Mouse (Mus musculus): ENCODE data around the gene Sec16b. TPM values are rescaled to one million over a fixed set of nuclear protein-coding genes. Genes with fewer than 3 reads are reported as not detected.

Sec16b gene
- total RNA-seq, 2 experiments from 2014 or later, result 1.1 to 1.6 TPM

DNA sequence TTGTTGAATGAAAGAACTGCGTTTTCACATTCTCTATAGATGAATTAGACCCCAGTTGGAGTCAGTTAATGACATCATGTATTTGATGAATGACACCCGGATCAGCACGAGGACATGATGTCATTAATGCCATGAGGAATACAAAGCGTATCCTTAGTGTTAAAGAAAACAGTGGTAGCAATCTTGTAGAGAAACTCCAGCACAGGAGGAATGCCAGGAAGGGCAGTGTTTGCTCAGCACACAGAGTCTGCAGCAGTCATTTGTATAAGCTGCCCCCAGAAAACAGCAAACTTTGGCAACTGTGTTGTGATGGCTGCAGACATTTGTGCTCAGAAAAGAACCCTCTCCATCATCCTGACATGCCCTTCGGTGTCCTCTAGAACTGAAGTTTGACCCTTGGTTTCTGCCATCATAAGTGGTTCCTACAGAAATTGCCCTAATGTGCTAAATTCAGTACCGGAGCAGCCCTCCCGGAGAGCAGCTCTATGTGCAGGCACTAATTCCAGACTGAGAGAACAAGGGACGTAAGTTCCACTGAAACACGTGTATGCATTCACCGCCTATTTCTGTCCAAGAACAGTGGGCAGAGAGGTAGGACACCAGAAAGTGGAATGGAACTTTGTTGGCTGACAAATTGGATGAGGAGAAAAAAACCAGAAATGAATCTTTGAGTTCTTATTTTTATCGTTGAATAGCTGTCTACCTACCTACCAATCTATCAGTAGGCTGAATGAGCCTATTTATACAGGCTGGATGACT is 6.3 kb downstream of the Sec16b start:
- intact Hi-C loops (cut with DNase I), result no loop called here
- DNase-seq, result no peak

DNA sequence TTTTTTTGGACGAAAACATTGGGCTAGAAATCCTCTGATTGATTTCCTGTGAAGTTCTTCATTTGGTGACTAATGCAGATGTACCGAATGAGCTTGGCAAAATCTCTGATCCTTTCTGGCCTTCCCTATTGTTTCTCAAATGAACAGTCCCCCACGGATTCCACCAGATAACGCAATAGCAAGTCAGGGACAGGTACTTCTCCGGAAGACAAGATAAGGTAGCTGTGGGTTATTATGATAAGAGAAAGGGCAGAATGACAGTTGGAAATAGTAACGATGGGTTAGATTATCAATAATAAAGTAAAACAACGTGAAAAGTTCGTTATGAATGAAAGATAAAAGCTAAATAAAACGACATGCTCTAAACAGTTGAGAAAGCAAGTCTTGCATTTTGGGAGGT is 7.0 kb downstream of the Sec16b start:
- DNase-seq, result no peak
- intact Hi-C loops (cut with DNase I), result no loop called here

DNA sequence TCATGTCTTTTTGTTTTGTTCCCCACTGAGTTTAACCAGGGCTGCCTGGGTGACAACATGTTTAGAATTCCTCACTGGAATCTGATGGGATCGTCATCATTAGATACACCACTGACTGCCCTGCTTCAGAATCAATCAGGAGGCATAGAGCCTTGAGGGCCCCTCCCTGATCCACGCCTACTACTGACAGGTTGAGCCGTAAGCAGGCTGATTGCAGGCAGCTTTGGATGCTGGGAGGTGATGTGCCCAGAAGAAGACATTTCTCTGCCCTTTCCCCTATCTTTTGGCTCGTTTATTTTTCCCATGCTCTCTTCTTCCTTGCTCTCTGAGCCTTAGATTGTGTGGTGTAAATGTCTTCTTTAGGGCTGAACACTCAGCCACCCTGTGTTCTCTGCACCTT is 7.8 kb downstream of the Sec16b start:
- DNase-seq, result no peak
- intact Hi-C loops (cut with DNase I), result no loop called here

DNA sequence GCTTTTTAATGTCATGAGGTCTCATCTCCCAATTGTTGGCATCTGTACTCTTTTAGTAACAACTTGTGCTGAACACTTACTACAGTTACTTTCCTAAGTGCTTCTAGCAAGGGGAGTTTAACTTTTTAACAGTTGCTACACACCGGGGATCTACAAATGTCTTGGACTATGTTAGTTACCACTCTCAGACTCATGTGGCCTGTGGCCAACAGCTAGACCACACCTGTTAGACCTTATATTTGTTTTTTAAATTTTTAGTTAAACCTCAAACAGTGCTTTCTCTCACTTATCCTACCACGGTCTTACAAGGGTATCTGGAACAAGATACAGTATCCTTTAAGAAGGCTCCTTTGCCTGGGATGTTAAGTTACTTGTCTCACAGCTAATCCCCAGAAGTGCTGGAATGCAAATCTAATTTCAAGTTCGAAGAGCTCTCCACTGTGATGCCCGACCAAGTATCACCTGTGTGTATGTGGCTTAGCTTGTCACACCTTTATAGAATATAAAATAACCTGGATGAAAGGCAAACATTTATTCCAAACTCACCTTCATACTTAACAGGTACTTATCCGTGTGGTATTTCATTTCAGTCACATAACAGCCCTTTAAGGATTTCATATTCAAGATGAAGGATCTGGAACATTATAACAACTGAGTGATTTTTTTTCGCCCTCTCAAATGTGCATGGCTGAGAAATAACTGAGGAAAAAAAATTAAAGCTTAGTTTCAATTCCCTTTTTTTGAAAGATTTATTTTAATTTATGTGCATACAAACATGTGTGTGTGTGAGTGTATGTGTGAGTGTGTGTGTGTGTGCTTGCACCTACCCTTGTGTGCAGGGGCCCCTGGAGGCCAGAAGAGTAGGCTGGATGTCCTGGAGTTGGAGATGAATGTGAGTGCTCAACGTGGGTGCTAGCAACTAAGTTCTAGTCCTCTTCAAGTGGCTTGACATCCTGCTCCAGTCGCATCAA is 10.6 kb downstream of the Sec16b start:
- intact Hi-C loops (cut with DNase I), result no loop called here
- DNase-seq, result no peak

DNA sequence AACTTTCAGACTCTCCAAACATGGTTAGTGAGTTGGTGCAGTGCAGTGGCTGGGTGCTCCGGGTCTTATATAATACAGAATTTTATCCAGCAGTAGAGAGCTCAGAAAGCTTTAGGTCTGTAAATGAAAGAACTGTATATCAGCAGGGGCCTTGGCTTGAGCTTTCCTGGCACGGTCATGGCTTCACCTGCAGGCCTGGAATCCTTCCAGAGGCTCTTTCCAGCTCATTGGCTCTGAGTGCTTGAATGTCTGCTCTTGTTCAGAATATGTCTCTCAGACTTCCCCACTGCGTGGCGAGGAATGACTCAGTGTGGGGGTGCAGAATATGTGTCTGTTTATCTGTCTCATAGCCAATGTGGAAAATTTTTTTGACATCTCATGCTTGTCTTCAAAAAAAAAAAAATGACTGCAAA is 11.6 kb downstream of the Sec16b start:
- DNase-seq, result peak in 1 of 2 experiments; percentile 20
- intact Hi-C loops (cut with DNase I), result no loop called here

DNA sequence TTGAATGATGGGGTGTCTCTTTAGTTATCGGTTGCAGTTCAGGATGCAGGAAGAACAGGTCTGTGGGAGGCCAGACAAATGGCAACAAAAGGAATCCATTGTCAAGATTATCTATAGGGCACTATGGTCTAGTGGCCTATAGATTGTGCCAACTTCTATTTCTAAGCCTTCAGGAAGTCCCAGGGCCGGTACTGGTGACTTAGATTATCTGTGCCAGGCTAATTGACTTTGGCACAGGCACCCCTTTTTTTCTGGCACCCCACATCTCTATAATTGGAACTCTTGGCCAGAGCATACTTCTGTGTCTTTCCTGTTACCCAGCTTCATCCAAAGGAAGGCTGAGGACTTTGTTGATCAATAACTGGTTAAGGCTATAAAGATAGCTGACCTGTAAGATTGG is 12.9 kb downstream of the Sec16b start:
- intact Hi-C loops (cut with DNase I), result no loop called here
- DNase-seq, result no peak

GRCm38 (mm10) chr1:157522322-157522721 is 15.8 kb downstream of the Sec16b start:
- intact Hi-C loops (cut with DNase I), result loop anchor here (10.0 kb wide), 1 partner anchor 428 kb away; no protein-coding TSS in a partner anchor
- no peak for DNase-seq

DNA sequence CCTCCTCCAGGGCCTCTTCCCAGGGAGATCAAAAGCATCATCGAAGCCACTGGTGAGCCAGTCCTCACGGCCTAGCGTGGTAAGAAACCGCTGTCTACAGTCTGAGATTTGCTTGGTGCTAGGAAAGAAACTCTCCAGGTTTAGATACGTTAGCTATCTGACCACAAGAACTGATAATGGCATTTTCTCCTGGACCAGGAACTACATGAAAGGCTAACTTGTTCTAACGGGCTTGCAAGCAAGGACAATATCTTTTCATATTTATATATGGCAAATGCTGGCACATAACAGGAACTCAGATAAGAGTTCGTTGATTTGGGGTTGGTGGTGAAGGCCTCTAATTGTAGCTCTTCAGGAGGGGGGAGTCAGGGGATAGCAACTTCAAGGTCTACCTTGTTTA is 18.2 kb downstream of the Sec16b start:
- intact Hi-C loops (cut with DNase I), result loop anchor here (10.0 kb wide), 1 partner anchor 430 kb away; no protein-coding TSS in a partner anchor
- no peak for DNase-seq

DNA sequence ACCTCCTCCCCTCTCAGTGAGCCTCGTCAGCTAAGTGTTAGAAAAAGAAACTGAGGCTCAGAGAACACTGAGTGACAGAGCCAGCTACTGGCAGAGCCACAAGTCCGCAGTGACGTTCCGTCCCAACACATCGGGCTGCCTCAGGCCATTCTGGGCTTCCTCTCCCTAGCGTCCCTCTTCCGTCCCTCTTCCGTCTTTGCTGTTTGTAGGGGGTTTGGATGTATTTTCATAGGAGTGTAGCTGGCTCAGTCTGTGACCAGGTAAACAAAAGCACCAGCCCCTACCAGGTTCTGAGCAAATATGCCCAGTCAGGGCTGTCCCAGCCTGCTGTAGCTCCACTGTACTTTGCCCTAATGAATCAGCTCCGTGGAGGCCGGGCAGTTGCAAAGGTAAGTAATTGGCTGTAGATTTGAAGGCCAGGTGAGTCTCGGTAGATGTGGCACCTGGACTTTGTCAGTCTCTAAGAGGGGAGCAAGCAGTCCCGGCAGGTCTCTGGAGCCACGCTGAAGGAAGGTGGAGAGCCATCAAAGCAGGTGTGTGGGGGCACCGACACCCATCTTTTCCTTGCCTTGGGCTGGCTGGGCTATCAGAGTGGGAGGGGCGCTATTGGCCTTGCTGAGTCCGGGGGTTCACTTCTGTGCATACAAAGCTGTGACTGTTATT is 19.3 kb downstream of the Sec16b start:
- intact Hi-C loops (cut with DNase I), result loop anchor here (10.0 kb wide), 1 partner anchor 431 kb away; no protein-coding TSS in a partner anchor
- DNase-seq, result no peak

GRCm38 (mm10) chr1:157526625-157527024 is 20.1 kb downstream of the Sec16b start:
- no peak for DNase-seq

GRCm38 (mm10) chr1:157532826-157533460 is 26.4 kb downstream of the Sec16b start:
- intact Hi-C loops (cut with DNase I), result loop anchor here (10.0 kb wide), 1 partner anchor 228 kb away; no protein-coding TSS in a partner anchor
- no peak for DNase-seq

More at GRCm38 (mm10) chr1:157526625-157527024, 20.1 kb downstream of the Sec16b start:
- intact Hi-C loops (cut with DNase I), result loop anchor here (10.0 kb wide), 1 partner anchor 432 kb away; no protein-coding TSS in a partner anchor

GRCm38 (mm10) chr1:157535571-157535970 is 29.0 kb downstream of the Sec16b start:
- DNase-seq, result no peak
- intact Hi-C loops (cut with DNase I), result loop anchor here (10.0 kb wide), 1 partner anchor 231 kb away; no protein-coding TSS in a partner anchor

- intact Hi-C loops (cut with DNase I), result loop anchor here (10.0 kb wide), 1 partner anchor 232 kb away; no protein-coding TSS in a partner anchor
Observed at GRCm38 (mm10) chr1:157536471-157536870, 29.9 kb downstream of the Sec16b start.

DNA sequence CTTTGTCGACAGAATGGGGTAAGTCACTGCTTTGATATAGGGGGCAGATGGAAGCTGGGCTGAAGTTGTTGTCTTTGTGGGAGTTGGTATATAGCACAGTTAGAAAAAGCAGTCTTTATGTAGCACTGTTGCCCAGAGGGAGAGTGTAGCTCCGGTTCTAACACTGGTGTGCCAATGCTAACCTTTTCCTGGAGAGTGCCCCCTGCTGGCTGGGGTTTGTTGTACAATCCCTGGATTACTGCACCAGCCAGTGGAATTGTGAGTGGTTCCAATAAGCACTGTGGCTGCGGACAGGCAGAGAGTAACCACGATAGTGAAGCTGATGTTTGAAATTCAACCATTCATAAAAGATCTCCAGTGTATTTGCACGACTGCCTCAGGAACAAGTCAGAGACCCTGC is 31.1 kb downstream of the Sec16b start:
- no peak for DNase-seq

More at GRCm38 (mm10) chr1:157536471-157536870, 29.9 kb downstream of the Sec16b start:
- no peak for DNase-seq

GRCm38 (mm10) chr1:157545056-157545455 is 38.5 kb downstream of the Sec16b start:
- no peak for DNase-seq
- intact Hi-C loops (cut with DNase I), result no loop called here

More for the DNA sequence above, 31.1 kb downstream of the Sec16b start:
- intact Hi-C loops (cut with DNase I), result loop anchor here (10.0 kb wide), 1 partner anchor 233 kb away; no protein-coding TSS in a partner anchor

- DNase-seq, result no peak
- intact Hi-C loops (cut with DNase I), result no loop called here
Observed at GRCm38 (mm10) chr1:157547658-157548057, 41.1 kb downstream of the Sec16b start.

- intact Hi-C loops (cut with DNase I), result loop anchor here (5.0 kb wide), 1 partner anchor 1103 kb away; no protein-coding TSS in a partner anchor
Observed at GRCm38 (mm10) chr1:157549721-157550120, 43.2 kb downstream of the Sec16b start.

DNA sequence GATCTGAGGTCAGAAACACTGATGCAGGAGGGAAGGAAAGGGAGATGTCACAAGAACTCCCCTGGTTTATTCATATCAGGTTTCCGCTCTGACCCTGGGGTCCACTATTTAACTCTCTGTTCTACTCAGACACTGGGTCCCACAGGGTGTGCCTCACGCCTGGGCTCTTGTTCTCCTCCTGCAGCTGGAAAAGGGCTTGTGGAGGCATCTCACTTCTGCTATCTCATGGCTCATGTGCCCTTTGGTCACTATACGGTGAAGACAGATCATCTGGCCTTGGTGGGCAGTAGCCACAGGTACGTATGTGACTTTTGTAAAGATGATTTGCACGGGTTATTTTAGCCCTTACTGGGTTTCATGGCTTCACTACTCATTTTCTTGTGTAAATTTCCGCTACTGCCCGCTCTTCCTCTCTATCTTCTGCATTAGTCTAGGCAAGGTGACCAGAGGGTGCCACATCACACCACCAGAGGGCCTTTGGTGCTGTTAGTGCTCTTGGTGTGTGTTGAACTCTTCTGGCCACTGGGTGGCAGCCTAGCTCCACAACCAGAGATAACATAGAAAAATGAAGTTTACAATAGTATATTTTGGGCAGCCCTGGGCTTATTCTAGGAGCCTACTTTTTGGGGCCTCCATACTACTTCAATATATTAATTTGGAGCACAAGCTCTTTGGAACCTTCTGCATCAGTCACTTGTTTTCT is 46.4 kb downstream of the Sec16b start:
- intact Hi-C loops (cut with DNase I), result loop anchor here (5.0 kb wide), 1 partner anchor 1099 kb away; no protein-coding TSS in a partner anchor
- DNase-seq, result no peak

More at GRCm38 (mm10) chr1:157549721-157550120, 43.2 kb downstream of the Sec16b start:
- no peak for DNase-seq

- no peak for DNase-seq
- intact Hi-C loops (cut with DNase I), result loop anchor here (5.0 kb wide), 1 partner anchor 1098 kb away; no protein-coding TSS in a partner anchor
Observed at GRCm38 (mm10) chr1:157554163-157554562, 47.6 kb downstream of the Sec16b start.

Measured in gastrocnemius, postnatal 36 days (tissue).